Mouse (Mus musculus) erythroblast, adult 5-6 weeks (primary cell): ENCODE results near the gene Ptprt. TPM values are rescaled to one million over a fixed set of nuclear protein-coding genes. Genes with fewer than 3 reads are reported as not detected.

Experiments
- ATAC-seq: replicated peaks from 2 replicates; pipeline ENCODE4 v1.8.0; 2016; ENCODE audit warnings: moderate number of reproducible peaks, mild to moderate bottlenecking, moderate TSS enrichment, inconsistent platforms; ENCODE audit not compliant: poor library complexity, low FRiP score, severe bottlenecking
- total RNA-seq, 2 experiments: library from RNA; stranded (forward) in 1 of 2; stranded (reverse) in 1 of 2; fragments of 150-400 nt in 1 of 2; fragments of 200-764, 138-1000 nt in 1 of 2; gene quantifications; 2 replicates each; pipeline versions ENCODE4 v1.2.3 to v1.2.4; 2015 to 2017; ENCODE audit warnings: low replicate concordance in 2 of 2

Gene Ptprt
- total RNA-seq, 2 experiments from 2014 or later = not detected

- ATAC-seq = no peak
Observed at GRCm38 (mm10) chr2:161808086-161808801, 852.7 kb downstream of the Ptprt start.

GRCm38 (mm10) chr2:161806287-161807007, 854.5 kb downstream of the Ptprt start:
- no peak for ATAC-seq

GRCm38 (mm10) chr2:161799946-161800345, 861.0 kb downstream of the Ptprt start:
- no peak for ATAC-seq

- ATAC-seq = no peak
Observed at GRCm38 (mm10) chr2:161767528-161767927, 893.4 kb downstream of the Ptprt start.

- no peak for ATAC-seq
Observed at GRCm38 (mm10) chr2:161713024-161713423, 947.9 kb downstream of the Ptprt start.

- ATAC-seq = no peak
Observed at GRCm38 (mm10) chr2:161709316-161709715, 951.6 kb downstream of the Ptprt start.

- no peak for ATAC-seq
Observed at GRCm38 (mm10) chr2:161706386-161706915, 954.5 kb downstream of the Ptprt start.

- ATAC-seq = no peak
Observed at GRCm38 (mm10) chr2:161704811-161705210, 956.1 kb downstream of the Ptprt start.

- no peak for ATAC-seq
Observed at GRCm38 (mm10) chr2:161704410-161704809, 956.5 kb downstream of the Ptprt start.

GRCm38 (mm10) chr2:161695819-161696218, 965.1 kb downstream of the Ptprt start:
- ATAC-seq = no peak

- no peak for ATAC-seq
Observed at GRCm38 (mm10) chr2:161668302-161668986, 992.5 kb downstream of the Ptprt start.

- ATAC-seq = no peak
Observed at GRCm38 (mm10) chr2:161661912-161662311, 999.0 kb downstream of the Ptprt start.

GRCm38 (mm10) chr2:161660827-161661226, 1000.1 kb downstream of the Ptprt start:
- no peak for ATAC-seq

GRCm38 (mm10) chr2:161657046-161657445, 1003.9 kb downstream of the Ptprt start:
- ATAC-seq = no peak

- no peak for ATAC-seq
Observed at GRCm38 (mm10) chr2:161656632-161657031, 1004.3 kb downstream of the Ptprt start.

- ATAC-seq = no peak
Observed at GRCm38 (mm10) chr2:161640805-161641204, 1020.1 kb downstream of the Ptprt start.

GRCm38 (mm10) chr2:161634084-161634483, 1026.9 kb downstream of the Ptprt start:
- ATAC-seq = no peak

GRCm38 (mm10) chr2:161625896-161626295, 1035.1 kb downstream of the Ptprt start:
- ATAC-seq = no peak

GRCm38 (mm10) chr2:161608401-161608800, 1052.5 kb downstream of the Ptprt start:
- no peak for ATAC-seq

- no peak for ATAC-seq
Observed at GRCm38 (mm10) chr2:161607372-161607771, 1053.6 kb downstream of the Ptprt start.
